Mouse (Mus musculus): ENCODE measurements around the gene Iqcd. TPM values are rescaled to one million over a fixed set of nuclear protein-coding genes. Genes with fewer than 3 reads are reported as not detected.

Iqcd gene
- polyA plus RNA-seq, 1 experiment from 2014 or later, result 1.1 TPM

DNA sequence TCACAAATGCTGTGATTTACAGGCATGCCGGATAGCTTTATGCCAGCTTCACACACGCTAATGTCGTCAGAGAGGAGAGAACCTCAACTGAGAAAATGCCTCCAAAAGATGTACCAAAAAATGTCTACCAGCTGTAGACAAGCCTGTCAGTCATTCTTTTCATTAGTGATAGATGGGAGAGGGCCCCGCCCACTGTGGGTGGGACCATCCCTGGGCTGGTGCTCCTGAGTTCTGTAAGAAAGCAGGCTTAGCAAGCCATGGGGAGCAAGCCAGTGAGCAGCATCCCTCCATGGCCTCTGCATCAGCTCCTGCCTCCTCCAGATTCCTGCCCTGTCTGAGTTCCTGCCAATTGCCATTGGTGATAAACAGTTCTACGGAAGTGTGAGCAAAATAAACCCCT lies 46.8 kb downstream of the Iqcd start:
- Histone ChIP-seq H3K27me3 (ENCODE audit: insufficient read depth, low read length) (no peaks in the 10 kb centered on the region), H3K4me3 (replicated peaks; ENCODE audit: low read depth, low read length) (no peak overlapping the region), H3K36me3 (ENCODE audit: insufficient read depth, low read length) (no peaks in the 10 kb centered on the region), H3K27ac (no peak overlapping the region), H3K9me3 (replicated peaks; ENCODE audit: low read length) (no peaks in the 10 kb centered on the region), H3K9ac (ENCODE audit: low read depth, low read length) (no peak overlapping the region), H3K4me2 (ENCODE audit: low read length) (no peak overlapping the region), H3K4me1 (replicated peaks; ENCODE audit: insufficient read depth, low read length) (no peaks in the 10 kb centered on the region)
- WGBS, result 71% methylated on average over 5 of the region's 5 CpGs
- no peak for ATAC-seq (replicated peaks; ENCODE audit: low FRiP score, low read depth)
- no peak for TF ChIP-seq CTCF (IDR thresholded peaks at IDR 0.05; ENCODE audit: low read depth)
- DNase-seq (ENCODE audit: low spot score), result no peak

DNA sequence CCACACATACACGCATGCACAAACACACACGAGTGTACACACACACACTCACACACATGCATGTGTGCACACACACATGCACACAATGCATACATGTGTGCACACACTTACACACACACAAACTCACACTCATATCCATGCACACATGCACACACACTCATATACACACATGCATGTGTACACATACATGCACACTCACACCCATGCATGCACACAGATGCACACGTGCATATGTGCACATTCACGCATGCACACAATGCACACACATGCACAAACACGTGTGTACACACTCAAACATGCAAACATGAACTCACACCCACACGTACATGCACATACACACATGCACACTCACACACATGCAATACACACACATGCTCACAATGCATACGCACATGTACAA lies 51.3 kb downstream of the Iqcd start:
- WGBS, result 91% methylated on average over 7 of the region's 7 CpGs
- Histone ChIP-seq H3K4me3 (replicated peaks; ENCODE audit: low read depth, low read length) (no peak overlapping the region), H3K27me3 (ENCODE audit: insufficient read depth, low read length) (no peaks in the 10 kb centered on the region), H3K27ac (no peak overlapping the region), H3K9ac (ENCODE audit: low read depth, low read length) (no peak overlapping the region), H3K9me3 (replicated peaks; ENCODE audit: low read length) (no peaks in the 10 kb centered on the region), H3K36me3 (ENCODE audit: insufficient read depth, low read length) (no peaks in the 10 kb centered on the region), H3K4me1 (replicated peaks; ENCODE audit: insufficient read depth, low read length) (no peaks in the 10 kb centered on the region), H3K4me2 (ENCODE audit: low read length) (no peak overlapping the region)
- ATAC-seq (replicated peaks; ENCODE audit: low FRiP score, low read depth), result no peak
- TF ChIP-seq CTCF (IDR thresholded peaks at IDR 0.05; ENCODE audit: low read depth), result no peak
- no peak for DNase-seq (ENCODE audit: low spot score)

DNA sequence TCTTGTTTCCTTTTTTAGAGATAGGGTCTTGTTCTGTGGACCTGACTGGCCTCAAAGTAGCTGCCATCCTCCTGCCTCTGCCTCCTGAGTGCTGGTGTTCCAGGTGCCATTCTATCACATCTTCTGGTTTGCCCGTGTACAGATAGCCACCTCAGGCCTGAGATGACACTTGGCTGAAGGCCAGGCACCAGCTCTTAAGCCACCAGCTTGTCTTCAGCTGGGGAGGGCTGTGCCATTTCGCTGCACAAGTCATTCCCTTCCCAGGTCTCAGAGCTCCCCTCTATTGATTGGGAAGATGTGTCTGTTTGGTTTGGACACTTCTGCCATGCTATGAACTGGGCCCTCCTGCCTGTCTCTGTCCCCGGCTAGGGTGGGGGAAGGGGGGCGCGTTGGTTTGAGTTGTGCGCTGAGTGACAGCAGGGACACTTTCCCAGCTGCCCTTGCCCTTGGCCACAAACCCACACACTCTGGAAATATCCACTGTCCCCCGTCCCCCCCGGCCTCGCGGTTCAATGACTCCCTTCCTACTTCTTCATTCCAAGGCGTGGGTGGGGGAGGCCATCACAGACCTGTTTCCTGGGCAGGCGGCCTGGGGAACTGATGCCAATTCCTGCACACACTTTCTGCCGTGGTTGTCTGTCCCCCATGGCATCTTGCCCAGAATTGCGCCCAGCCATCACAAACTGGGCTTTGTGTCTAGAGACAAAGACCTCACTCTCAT lies 54.7 kb downstream of the Iqcd start:
- DNase-seq (ENCODE audit: low spot score), result no peak
- Histone ChIP-seq H3K4me3 (replicated peaks; ENCODE audit: low read depth, low read length) (no peak overlapping the region), H3K27ac (no peak overlapping the region), H3K4me2 (ENCODE audit: low read length) (no peak overlapping the region), H3K36me3 (ENCODE audit: insufficient read depth, low read length) (no peaks in the 10 kb centered on the region), H3K9me3 (replicated peaks; ENCODE audit: low read length) (no peaks in the 10 kb centered on the region), H3K9ac (ENCODE audit: low read depth, low read length) (no peak overlapping the region), H3K27me3 (ENCODE audit: insufficient read depth, low read length) (no peaks in the 10 kb centered on the region), H3K4me1 (replicated peaks; ENCODE audit: insufficient read depth, low read length) (peaks cover 2% of the 10 kb centered on the region)
- WGBS, result 47% methylated on average over 14 of the region's 14 CpGs
- no peak for TF ChIP-seq CTCF (IDR thresholded peaks at IDR 0.05; ENCODE audit: low read depth)
- ATAC-seq (replicated peaks; ENCODE audit: low FRiP score, low read depth), result no peak

DNA sequence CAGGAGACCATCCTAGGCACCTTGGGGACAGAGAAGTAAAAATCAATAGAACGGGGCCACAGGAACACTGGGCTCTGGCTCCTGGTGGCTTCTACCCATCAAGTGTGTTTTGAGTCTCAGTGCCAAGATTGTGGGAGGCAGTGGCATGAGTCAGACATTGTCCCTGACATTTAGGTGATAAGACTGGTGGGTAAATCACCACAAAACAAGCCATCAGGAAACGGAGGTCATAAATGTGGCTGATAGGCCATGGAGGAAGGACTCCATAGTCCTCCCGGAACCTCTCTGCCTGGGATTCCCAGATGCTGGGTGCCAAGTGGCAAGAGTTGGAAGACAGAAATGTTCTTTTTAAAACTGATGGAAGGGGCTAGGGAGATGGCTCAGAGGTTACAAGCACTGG lies 55.4 kb downstream of the Iqcd start:
- 67% methylated on average over 3 of the region's 3 CpGs for WGBS
- no peak for ATAC-seq (replicated peaks; ENCODE audit: low FRiP score, low read depth)
- no peak for TF ChIP-seq CTCF (IDR thresholded peaks at IDR 0.05; ENCODE audit: low read depth)

DNA sequence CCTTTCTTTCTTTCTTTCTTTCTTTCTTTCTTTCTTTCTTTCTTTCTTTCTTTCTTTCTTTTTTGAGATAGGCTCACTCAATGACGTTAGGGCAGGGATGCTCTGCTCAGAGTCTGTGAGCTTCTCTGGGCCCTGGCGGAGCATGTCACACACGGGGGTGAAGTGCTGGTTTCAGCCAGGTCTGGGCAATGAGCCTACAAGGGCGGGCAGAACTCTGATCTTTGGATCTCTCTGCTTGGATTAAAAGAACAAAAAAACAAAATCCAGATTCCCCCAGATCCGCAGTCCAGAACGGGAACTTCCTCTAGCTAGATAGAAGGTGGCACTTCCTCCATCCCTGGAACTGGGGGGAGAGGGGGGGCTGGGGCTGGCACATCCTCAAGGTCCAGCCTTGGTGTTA lies 57.0 kb downstream of the Iqcd start:
- WGBS, result 52% methylated on average over 6 of the region's 6 CpGs
- Histone ChIP-seq H3K4me1 (replicated peaks; ENCODE audit: insufficient read depth, low read length) (peaks cover 6% of the 10 kb centered on the region), H3K36me3 (ENCODE audit: insufficient read depth, low read length) (no peaks in the 10 kb centered on the region), H3K9me3 (replicated peaks; ENCODE audit: low read length) (no peaks in the 10 kb centered on the region), H3K4me2 (ENCODE audit: low read length) (no peak overlapping the region), H3K4me3 (replicated peaks; ENCODE audit: low read depth, low read length) (no peak overlapping the region), H3K27me3 (ENCODE audit: insufficient read depth, low read length) (peaks cover 11% of the 10 kb centered on the region), H3K9ac (ENCODE audit: low read depth, low read length) (no peak overlapping the region), H3K27ac (no peak overlapping the region)
- TF ChIP-seq CTCF (IDR thresholded peaks at IDR 0.05; ENCODE audit: low read depth), result no peak
- no peak for DNase-seq (ENCODE audit: low spot score)
- ATAC-seq (replicated peaks; ENCODE audit: low FRiP score, low read depth), result no peak

More for the DNA sequence above, 55.4 kb downstream of the Iqcd start:
- Histone ChIP-seq H3K4me2 (ENCODE audit: low read length) (no peak overlapping the region), H3K4me1 (replicated peaks; ENCODE audit: insufficient read depth, low read length) (peaks cover 6% of the 10 kb centered on the region), H3K4me3 (replicated peaks; ENCODE audit: low read depth, low read length) (no peak overlapping the region), H3K27ac (no peak overlapping the region), H3K36me3 (ENCODE audit: insufficient read depth, low read length) (no peaks in the 10 kb centered on the region), H3K9ac (ENCODE audit: low read depth, low read length) (no peak overlapping the region), H3K27me3 (ENCODE audit: insufficient read depth, low read length) (peaks cover 2% of the 10 kb centered on the region), H3K9me3 (replicated peaks; ENCODE audit: low read length) (no peaks in the 10 kb centered on the region)
- no peak for DNase-seq (ENCODE audit: low spot score)

DNA sequence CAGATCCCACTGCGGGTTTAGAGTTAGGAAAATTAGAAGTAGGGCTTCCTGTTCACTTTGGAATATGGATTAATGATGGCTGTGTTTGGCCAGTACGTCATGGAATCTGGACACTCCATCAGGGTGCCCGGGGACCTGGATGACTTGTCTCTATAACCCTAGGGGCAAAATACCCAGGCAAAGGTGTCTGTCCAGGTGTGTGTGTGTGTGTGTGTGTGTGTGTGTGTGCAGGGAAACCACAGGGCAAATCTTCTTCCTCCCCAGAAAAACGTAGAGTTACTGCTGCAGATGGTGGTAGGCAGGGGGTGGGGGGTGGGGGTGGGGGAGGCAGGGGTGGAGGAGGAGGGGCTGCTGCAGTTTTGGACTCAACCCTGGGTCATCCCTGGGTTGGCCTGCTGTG lies 58.5 kb downstream of the Iqcd start:
- Histone ChIP-seq H3K9ac (ENCODE audit: low read depth, low read length) (no peak overlapping the region), H3K36me3 (ENCODE audit: insufficient read depth, low read length) (no peaks in the 10 kb centered on the region), H3K4me2 (ENCODE audit: low read length) (no peak overlapping the region), H3K9me3 (replicated peaks; ENCODE audit: low read length) (no peaks in the 10 kb centered on the region), H3K27ac (no peak overlapping the region), H3K27me3 (ENCODE audit: insufficient read depth, low read length) (peaks cover 11% of the 10 kb centered on the region), H3K4me1 (replicated peaks; ENCODE audit: insufficient read depth, low read length) (peaks cover 6% of the 10 kb centered on the region), H3K4me3 (replicated peaks; ENCODE audit: low read depth, low read length) (no peak overlapping the region)
- DNase-seq (ENCODE audit: low spot score) (no peak), ATAC-seq (replicated peaks; ENCODE audit: low FRiP score, low read depth) (no peak)
- 64% methylated on average over 4 of the region's 4 CpGs for WGBS
- no peak for TF ChIP-seq CTCF (IDR thresholded peaks at IDR 0.05; ENCODE audit: low read depth)
